Mouse (Mus musculus) gastrocnemius, postnatal 14 days (tissue): ENCODE data around the gene Baiap2. TPM values are rescaled to one million over a fixed set of nuclear protein-coding genes. Genes with fewer than 3 reads are reported as not detected.

Source experiments
- DNase-seq: peaks from one replicate; pipeline ENCODE4 v3.0.0; 2021; ENCODE audit warnings: mixed read lengths
- intact Hi-C: fragments of 180-260 bp; cut with DNase I; formaldehyde crosslinking; loops from one replicate; pipeline ENCODE4 v1.15.1; 2025; ENCODE audit warnings: low total_unique reads
- total RNA-seq, 2 experiments: library from RNA; stranded (reverse); gene quantifications; 2 replicates each; pipeline ENCODE4 v1.2.3; 2021

Gene Baiap2
- total RNA-seq, 2 experiments from 2014 or later = 3.4 to 3.9 TPM

DNA sequence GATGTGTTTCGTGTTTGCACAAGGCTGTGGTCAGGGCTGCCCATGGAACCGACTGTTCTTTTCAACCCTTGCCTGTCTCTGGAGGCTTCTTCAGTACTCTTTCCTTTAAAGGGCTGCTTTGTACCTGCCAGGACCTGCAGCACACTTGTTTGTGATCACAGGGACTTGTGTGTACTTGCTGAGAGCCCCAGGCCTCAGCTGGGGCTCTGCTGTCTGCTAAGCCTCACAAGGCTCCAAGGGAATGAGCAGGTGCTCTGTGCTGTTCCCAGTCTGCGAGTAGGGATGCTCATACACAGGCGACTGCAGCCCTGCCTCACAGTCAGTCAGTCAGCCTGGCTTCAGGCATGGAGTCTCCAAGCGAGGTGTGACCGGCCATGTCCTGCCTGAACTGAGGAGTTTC is 23.7 kb downstream of the Baiap2 start:
- intact Hi-C loops = no loop called here
- DNase-seq = no peak

DNA sequence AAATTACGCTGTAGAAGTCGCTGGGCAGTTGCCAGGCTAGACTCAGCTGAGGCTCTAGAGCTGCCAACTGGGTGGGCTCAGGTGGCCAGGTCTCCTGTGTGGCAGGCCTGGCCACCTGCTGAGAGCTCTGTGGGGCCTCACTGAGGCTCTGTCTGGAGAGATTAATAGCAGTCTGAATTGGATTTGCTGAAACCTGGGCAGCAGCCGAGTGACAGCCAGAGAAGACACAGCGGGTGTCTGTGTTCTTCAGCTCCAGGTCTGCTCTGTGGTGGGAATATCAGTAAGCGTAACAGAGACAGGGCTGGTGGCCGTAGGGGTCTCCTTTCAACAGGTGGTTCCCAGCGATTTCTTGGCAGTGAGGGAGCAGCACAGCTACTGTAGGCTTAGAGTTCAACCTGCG is 24.8 kb downstream of the Baiap2 start:
- DNase-seq = no peak
- intact Hi-C loops = no loop called here

- intact Hi-C loops = no loop called here
- no peak for DNase-seq
These were observed 25.3 kb downstream of the Baiap2 start for GRCm38 (mm10) chr11:119967892-119968291.

GRCm38 (mm10) chr11:119970021-119970851 is 27.7 kb downstream of the Baiap2 start:
- intact Hi-C loops = no loop called here
- DNase-seq = no peak

DNA sequence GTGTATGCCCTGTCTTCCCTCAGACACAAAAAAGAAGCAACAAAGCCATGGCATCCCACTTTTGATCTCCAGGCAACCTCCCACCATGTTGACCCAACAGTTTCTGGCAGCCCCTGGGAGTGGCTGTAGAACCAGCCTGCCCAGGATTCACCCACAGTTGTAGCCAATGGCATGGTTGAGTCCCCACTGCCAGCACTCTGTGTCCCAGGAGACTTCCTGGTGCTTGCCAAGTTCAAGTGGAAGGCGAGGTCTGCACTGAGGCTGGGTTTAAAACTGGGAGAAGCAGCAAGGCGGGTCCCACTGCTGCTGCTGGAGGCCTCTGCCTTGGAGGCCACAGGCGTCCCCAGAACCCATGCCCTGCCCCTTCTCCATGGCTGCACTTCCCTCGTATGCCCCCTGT is 31.2 kb downstream of the Baiap2 start:
- intact Hi-C loops = no loop called here

DNA sequence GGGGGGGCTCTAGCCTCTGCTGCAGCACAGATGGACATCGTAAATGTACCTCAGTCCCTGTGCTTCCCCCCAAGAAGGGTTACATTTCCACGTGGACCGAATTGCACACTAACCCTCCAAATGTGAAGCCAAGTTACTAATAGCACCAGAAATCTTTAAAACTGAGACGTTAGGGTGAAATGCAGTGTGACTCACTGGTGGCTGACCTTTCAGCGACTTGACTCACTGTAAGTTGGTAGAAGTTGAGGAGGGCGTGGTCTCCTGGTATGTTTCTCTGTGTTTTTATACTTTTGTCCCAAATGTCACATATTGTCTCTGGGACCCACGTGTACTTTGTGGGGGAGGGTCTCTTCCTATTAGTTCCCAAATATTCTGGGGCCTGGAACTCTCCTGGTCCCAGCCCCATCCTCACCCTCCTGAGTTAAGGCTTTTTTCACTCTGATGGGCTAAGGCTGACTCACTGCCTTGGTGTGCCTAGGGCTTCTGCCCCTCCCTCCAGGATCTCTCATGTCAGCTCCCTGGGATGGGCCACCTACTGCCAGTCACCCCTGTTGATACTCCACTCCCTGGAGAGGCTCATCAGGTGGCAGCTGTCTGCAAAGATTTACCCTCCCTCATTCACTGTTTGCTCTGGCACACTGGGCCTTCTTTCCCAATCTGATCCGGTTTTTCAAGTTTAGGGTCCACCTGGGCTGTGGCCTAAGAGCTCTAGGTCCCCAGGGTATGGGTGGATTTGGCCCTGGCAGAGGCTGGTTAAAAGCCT is 33.4 kb downstream of the Baiap2 start:
- no peak for DNase-seq
- intact Hi-C loops = no loop called here

More for the DNA sequence above, 31.2 kb downstream of the Baiap2 start:
- no peak for DNase-seq

DNA sequence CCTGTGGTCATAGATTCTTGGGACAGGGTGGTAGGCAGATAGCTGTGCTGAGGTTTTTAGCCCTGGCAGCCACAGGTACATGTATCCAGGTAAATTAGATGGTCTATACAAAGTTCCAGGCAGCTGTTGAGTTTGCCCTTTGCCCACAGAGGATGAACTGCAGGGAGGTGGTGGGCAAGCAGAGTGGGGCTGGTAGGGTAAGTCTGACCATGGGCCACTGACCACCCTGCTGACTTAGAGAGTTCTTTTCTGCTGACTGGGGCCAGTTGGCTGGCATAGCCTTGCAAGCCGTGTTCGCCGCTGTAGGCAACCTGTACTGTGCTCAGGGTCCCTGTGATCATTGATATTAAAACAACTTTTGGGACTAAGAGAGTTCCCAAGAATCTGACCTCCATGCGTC is 36.1 kb downstream of the Baiap2 start:
- intact Hi-C loops = no loop called here
- DNase-seq = no peak

- no peak for DNase-seq
These were observed 37.2 kb downstream of the Baiap2 start for GRCm38 (mm10) chr11:119979596-119980385.

DNA sequence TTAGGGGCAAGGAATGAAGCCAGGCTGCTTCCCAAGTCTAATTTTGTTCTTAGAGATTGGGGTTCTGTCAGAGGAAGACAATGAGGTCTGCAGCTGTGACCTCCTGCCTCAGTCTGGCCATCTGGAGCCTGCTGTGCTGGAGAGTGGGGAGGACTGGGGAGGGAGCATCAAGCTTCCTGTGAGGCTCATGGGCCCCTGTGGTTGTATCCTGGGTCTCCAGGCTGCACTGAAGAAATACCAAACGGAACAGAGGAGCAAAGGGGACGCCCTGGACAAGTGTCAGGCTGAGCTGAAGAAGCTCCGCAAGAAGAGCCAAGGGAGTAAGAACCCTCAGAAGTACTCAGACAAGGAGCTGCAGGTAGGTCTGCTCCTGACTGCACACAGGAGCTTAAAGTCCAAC is 39.2 kb downstream of the Baiap2 start:
- no peak for DNase-seq
- intact Hi-C loops = no loop called here

More at GRCm38 (mm10) chr11:119979596-119980385, 37.2 kb downstream of the Baiap2 start:
- intact Hi-C loops = no loop called here

- intact Hi-C loops = no loop called here
- DNase-seq = no peak
These were observed 39.7 kb downstream of the Baiap2 start for GRCm38 (mm10) chr11:119982236-119982635.

- intact Hi-C loops = no loop called here
- DNase-seq = no peak
These were observed 40.6 kb downstream of the Baiap2 start for GRCm38 (mm10) chr11:119983151-119983550.

DNA sequence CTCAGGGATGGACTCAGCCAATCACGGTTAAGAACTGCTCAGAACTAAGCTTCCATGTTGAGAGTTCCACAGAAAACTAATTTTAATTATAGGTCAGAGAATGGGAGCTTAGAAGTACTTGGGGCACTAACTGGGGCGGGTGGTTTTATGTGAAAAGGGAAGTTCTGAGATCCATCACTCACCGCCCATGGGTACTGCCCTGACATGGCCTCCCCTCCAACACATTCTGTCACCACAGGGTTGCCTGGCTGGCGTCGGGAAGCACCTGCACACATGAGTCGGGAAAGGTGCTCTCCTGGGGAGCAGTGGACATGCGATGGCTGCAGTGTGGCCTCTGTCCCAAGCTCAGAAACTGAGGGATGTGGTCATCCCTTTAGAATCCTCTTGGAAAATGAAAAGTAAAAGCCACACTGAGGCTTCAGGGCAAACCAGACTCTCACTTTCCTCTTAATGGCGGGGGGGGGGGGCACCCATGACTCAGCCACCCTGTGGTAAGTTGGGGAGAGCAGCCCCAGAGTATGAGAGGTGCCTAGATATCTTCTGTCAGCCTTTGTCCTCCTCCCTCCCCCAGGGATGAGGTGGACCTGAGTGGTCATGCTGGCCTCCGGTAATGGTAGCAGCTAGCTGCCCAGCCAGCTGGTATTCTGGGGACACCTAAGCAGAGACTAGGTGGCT is 44.3 kb downstream of the Baiap2 start:
- intact Hi-C loops = no loop called here

DNA sequence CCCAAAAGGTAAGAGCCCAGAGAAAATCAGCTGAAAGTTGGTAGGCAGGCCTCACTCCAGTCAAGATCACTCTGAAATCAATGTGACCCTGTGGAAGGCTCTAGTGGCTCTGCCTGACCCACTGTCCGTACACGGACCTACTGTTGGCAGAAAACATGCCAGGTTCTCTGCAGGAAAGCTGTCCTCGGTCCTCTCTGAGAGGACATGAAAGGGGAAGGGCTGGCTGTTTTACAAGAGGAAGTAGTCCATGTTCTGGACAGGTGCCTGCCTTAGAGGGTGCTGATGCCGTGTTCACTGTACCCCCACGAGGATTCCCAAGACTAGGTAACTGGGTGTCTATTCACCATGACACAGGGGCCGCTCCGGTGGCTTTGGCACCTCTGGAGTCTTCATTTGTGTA is 45.3 kb downstream of the Baiap2 start:
- intact Hi-C loops = no loop called here

More for the DNA sequence above, 44.3 kb downstream of the Baiap2 start:
- DNase-seq = no peak

GRCm38 (mm10) chr11:119988391-119988790 is 45.8 kb downstream of the Baiap2 start:
- intact Hi-C loops = no loop called here
- peak; percentile 65 for DNase-seq

More for the DNA sequence above, 45.3 kb downstream of the Baiap2 start:
- no peak for DNase-seq

- peak; percentile 49 for DNase-seq
- intact Hi-C loops = no loop called here
These were observed 46.6 kb downstream of the Baiap2 start for GRCm38 (mm10) chr11:119989115-119989564.

DNA sequence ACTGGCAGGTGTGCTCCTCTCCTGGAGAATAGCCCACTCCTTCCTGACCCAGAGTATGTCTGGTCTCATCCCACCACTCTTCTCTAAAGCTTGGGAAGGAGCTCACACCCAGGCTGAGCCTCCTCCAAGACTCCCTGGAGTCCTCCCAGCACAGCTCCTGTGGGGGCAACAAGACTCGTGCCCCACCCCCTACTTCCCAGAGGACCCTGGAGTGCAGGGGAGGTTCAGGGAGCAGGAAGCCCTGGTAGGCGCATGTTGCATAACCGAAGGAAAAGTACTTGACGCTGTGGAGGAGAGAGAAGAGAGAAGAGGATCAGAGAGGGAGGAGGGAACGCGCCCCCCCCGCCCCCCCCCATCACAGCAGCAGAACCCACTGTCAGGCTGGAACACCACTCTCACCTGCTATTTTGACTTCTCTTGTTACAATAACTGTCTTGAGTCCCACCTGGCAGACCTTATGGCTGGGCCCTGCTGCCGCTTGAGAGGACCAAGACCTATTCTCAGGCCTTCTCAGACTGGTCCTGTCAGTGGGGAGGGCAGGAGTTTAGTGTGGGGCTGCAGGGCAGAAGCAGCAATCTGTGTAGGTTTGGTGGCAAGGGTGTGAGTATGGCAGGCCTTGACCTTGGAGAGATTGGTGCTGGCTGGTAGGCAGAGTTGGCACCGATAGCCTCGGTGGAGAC is 48.2 kb downstream of the Baiap2 start:
- no peak for DNase-seq
- intact Hi-C loops = loop anchor here (5.0 kb wide), 2 partner anchors 53 to 83 kb away; no protein-coding TSS in a partner anchor

DNA sequence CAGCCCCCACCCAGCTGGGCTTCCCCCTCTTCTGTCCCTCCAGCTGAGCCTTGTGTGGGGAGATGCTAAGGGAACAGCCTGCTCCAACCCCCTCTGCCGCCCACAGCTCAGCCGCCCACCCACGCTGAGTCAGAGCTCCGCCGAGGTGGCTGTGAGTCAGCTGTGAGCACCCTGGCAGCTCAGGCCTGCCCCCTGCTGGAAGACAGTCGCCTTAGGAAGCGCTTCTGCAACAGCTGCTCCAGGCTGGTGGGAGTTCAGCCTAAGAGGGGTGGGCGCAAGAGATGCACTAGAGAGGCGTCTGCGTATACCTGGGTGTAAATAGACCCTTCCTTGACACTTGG is 48.7 kb downstream of the Baiap2 start:
- intact Hi-C loops = loop anchor here (5.0 kb wide), 2 partner anchors 54 to 84 kb away; no protein-coding TSS in a partner anchor
- peak; percentile 92 for DNase-seq

GRCm38 (mm10) chr11:119997351-119997750 is 54.8 kb downstream of the Baiap2 start:
- DNase-seq = no peak
- intact Hi-C loops = no loop called here

DNA sequence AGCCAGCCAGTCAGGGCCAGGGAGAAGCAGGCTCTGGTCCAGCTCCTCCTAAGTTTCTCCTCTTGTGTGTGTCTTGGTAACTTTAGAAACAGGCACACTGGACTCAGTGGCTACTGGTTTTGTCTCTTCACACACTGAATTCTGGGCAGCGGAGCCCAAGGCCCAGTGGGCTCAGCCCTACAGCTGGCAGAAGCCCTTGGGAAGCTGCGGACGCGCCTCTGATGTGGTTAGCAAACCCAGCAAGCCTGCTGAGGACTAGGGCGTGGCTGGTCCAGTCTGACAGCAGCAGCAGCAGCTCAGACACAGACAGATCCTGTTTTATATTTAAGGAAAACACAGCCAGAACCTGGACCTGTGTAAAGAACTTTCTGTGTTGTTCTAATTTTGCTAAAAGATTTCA is 59.5 kb downstream of the Baiap2 start:
- intact Hi-C loops = no loop called here
- DNase-seq = no peak
